Comparison of ENCODE assay signal across 1 mouse cellular context in genomic region chr4:125126186-125126585, GRCm38 (mm10).
TF ChIP-seq lines count a peak whose summit lies in the region.

No protein-coding gene starts in this region.

TF ChIP-seq in CH12.LX, 34 proteins besides CTCF, POLR2A, EP300 and RAD21:
- TF ChIP-seq MAX (IDR thresholded peaks at IDR 0.05; ENCODE audit: low read length) (0 out of 2 replicates have a peak, but pooled peaks have one; percentile 16), ZNF384 (IDR thresholded peaks at IDR 0.05; ENCODE audit: low read depth, low read length) (no peak)
